Mouse (Mus musculus): ENCODE results near the gene Alkbh7. TPM values are rescaled to one million over a fixed set of nuclear protein-coding genes. Genes with fewer than 3 reads are reported as not detected.

Gene Alkbh7
- total RNA-seq (2017), result 13.2 and 18.7 TPM in 2 replicates

GRCm38 (mm10) chr17:56997029-56997667, at the start of gene Alkbh7:
TSS of gene Alkbh7 (plus strand) at chr17:56997339.
- peak; percentile 98 to 99 for ATAC-seq (replicated peaks in 1 of 2; ENCODE audit: insufficient read depth in 1 of 2, low FRiP score in 2 of 2, low TSS enrichment in 1 of 2, low read depth in 1 of 2, poor library complexity in 2 of 2, severe bottlenecking in 2 of 2)

GRCm38 (mm10) chr17:56950915-56951314, 46.2 kb upstream of the Alkbh7 start:
- ATAC-seq (replicated peaks in 1 of 2; ENCODE audit: insufficient read depth in 1 of 2, low FRiP score in 2 of 2, low TSS enrichment in 1 of 2, low read depth in 1 of 2, poor library complexity in 2 of 2, severe bottlenecking in 2 of 2), result no peak; a peak in 1 of 4 replicates

- ATAC-seq (replicated peaks in 1 of 2; ENCODE audit: insufficient read depth in 1 of 2, low FRiP score in 2 of 2, low TSS enrichment in 1 of 2, low read depth in 1 of 2, poor library complexity in 2 of 2, severe bottlenecking in 2 of 2), result no peak
Measured at GRCm38 (mm10) chr17:56952639-56953038, 44.5 kb upstream of the Alkbh7 start.

DNA sequence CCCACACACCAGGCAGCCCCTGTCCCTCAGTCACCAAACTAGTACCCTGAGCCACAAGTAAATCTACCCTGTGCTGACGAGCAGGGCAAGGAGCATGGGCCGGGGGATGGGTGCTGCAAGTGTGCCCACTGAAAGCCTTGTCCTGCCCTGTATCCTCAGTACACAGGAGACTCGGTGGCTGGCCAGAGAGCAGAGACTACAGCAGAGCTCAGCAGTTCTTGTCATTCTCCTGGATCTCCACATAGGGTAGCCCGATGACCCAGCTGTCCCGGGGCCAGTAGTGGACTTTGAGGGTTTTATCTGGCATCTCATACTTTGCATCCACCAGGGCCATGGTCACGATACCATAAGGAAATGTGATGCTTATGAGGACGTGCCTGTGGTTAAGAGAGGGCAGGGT, 42.3 kb upstream of the Alkbh7 start:
- ATAC-seq (replicated peaks in 1 of 2; ENCODE audit: insufficient read depth in 1 of 2, low FRiP score in 2 of 2, low TSS enrichment in 1 of 2, low read depth in 1 of 2, poor library complexity in 2 of 2, severe bottlenecking in 2 of 2), result no peak

DNA sequence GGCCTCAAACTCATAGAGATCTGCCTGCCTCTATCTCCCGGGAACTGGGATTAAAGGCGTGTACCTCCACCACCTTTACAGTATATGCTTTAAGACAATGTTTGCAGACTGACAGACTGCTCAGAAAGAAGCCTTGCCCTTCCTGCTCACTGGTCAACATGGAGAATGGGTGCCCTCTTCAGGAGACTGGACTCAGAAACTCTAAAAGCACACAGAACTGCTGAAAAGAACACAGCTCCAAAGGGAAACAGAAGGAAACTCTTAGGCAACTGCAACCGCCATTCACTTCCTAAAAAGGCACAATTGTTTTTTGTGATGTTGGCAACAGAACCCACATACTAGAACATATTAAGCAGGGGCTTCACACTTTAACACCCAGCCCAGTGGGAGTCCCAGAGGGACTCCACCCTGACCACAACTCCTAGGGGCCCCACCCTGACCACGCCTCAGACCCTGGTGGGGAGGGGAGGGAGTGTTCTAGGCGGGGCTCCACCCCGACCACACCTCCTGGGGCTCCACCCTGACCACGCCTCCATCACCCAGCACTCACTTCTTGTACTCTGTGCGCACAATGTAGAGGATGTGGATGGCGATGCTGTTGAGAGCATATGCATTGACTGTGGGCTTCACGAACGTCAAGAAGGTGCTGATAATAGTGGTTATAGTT, 39.2 kb upstream of the Alkbh7 start:
- ATAC-seq (replicated peaks in 1 of 2; ENCODE audit: insufficient read depth in 1 of 2, low FRiP score in 2 of 2, low TSS enrichment in 1 of 2, low read depth in 1 of 2, poor library complexity in 2 of 2, severe bottlenecking in 2 of 2), result peak; percentile 92 to 94

GRCm38 (mm10) chr17:56958667-56959066, 38.5 kb upstream of the Alkbh7 start:
- no peak for ATAC-seq (replicated peaks in 1 of 2; ENCODE audit: insufficient read depth in 1 of 2, low FRiP score in 2 of 2, low TSS enrichment in 1 of 2, low read depth in 1 of 2, poor library complexity in 2 of 2, severe bottlenecking in 2 of 2)

DNA sequence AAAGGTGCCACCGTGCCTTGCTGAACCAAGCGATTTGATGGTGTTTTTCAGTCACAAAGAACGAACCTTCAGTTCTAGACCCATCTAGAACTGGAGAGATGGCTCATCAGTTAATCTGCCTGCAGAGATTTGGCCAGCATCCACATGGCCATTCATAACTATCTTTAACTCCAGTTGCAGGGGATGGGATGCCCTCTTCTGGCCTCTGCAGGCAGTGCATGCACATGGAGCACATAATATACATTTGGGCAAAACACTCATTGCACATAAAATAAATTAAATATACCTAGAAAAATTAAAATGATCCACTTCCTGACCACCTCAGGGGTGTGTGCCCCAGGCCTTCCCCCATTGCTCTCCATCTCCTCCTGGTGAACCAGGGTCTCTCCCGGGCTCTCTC, 35.3 kb upstream of the Alkbh7 start:
- no peak for ATAC-seq (replicated peaks in 1 of 2; ENCODE audit: insufficient read depth in 1 of 2, low FRiP score in 2 of 2, low TSS enrichment in 1 of 2, low read depth in 1 of 2, poor library complexity in 2 of 2, severe bottlenecking in 2 of 2)

GRCm38 (mm10) chr17:56962642-56963405, 34.3 kb upstream of the Alkbh7 start:
- no peak for ATAC-seq (replicated peaks in 1 of 2; ENCODE audit: insufficient read depth in 1 of 2, low FRiP score in 2 of 2, low TSS enrichment in 1 of 2, low read depth in 1 of 2, poor library complexity in 2 of 2, severe bottlenecking in 2 of 2)

GRCm38 (mm10) chr17:56963646-56964045, 33.5 kb upstream of the Alkbh7 start:
- no peak for ATAC-seq (replicated peaks in 1 of 2; ENCODE audit: insufficient read depth in 1 of 2, low FRiP score in 2 of 2, low TSS enrichment in 1 of 2, low read depth in 1 of 2, poor library complexity in 2 of 2, severe bottlenecking in 2 of 2)

DNA sequence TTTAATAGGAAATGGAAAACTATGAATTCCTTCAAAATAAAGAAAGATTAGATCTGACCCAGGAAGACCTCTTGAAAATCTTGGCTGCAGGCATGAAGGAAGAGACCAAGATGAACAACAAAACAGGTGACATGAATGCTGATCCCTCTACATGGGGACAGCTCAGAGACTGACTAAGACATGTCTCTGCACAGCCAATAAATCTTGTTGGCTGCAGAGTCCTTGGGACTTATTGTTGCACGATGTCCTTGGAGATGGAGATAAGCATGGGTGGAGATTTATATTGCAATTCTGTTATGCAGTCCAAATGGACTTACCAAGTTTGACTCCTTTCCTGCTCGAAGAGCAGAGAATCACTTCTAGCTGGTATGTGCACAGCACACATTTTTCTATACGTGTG, 27.8 kb upstream of the Alkbh7 start:
- no peak for ATAC-seq (replicated peaks in 1 of 2; ENCODE audit: insufficient read depth in 1 of 2, low FRiP score in 2 of 2, low TSS enrichment in 1 of 2, low read depth in 1 of 2, poor library complexity in 2 of 2, severe bottlenecking in 2 of 2)

GRCm38 (mm10) chr17:56970081-56970480, 27.1 kb upstream of the Alkbh7 start:
- ATAC-seq (replicated peaks in 1 of 2; ENCODE audit: insufficient read depth in 1 of 2, low FRiP score in 2 of 2, low TSS enrichment in 1 of 2, low read depth in 1 of 2, poor library complexity in 2 of 2, severe bottlenecking in 2 of 2), result no peak

GRCm38 (mm10) chr17:56973956-56974707, 23.0 kb upstream of the Alkbh7 start:
- ATAC-seq (replicated peaks in 1 of 2; ENCODE audit: insufficient read depth in 1 of 2, low FRiP score in 2 of 2, low TSS enrichment in 1 of 2, low read depth in 1 of 2, poor library complexity in 2 of 2, severe bottlenecking in 2 of 2), result no peak

DNA sequence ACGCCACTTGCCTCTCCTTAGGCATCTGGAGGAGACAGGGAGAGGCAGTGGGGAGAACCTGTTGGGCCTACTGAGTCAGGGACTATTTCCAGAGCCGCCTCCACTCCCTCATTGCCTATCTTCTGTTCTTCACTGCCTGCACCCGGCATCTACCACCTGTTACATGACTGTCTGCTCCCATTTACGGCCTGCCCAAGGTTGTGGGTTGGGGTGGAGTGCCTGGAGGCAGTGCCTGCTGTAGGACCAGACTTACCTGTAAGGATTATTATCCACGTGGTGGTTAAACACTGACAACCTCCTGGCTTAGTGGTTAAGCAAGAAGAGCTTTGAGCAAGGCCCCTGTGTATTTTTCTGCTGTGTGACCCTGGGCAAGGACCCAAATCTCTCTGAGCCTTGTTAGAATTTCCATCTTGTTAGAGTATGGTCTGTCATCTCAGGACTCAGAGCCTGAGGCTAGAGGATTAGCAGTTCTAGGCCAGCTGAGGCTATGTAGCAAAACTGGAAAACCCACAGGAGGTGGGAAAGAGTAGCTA, 22.4 kb upstream of the Alkbh7 start:
- no peak for ATAC-seq (replicated peaks in 1 of 2; ENCODE audit: insufficient read depth in 1 of 2, low FRiP score in 2 of 2, low TSS enrichment in 1 of 2, low read depth in 1 of 2, poor library complexity in 2 of 2, severe bottlenecking in 2 of 2)

- no peak for ATAC-seq (replicated peaks in 1 of 2; ENCODE audit: insufficient read depth in 1 of 2, low FRiP score in 2 of 2, low TSS enrichment in 1 of 2, low read depth in 1 of 2, poor library complexity in 2 of 2, severe bottlenecking in 2 of 2)
Measured at GRCm38 (mm10) chr17:56975391-56975790, 21.7 kb upstream of the Alkbh7 start.

DNA sequence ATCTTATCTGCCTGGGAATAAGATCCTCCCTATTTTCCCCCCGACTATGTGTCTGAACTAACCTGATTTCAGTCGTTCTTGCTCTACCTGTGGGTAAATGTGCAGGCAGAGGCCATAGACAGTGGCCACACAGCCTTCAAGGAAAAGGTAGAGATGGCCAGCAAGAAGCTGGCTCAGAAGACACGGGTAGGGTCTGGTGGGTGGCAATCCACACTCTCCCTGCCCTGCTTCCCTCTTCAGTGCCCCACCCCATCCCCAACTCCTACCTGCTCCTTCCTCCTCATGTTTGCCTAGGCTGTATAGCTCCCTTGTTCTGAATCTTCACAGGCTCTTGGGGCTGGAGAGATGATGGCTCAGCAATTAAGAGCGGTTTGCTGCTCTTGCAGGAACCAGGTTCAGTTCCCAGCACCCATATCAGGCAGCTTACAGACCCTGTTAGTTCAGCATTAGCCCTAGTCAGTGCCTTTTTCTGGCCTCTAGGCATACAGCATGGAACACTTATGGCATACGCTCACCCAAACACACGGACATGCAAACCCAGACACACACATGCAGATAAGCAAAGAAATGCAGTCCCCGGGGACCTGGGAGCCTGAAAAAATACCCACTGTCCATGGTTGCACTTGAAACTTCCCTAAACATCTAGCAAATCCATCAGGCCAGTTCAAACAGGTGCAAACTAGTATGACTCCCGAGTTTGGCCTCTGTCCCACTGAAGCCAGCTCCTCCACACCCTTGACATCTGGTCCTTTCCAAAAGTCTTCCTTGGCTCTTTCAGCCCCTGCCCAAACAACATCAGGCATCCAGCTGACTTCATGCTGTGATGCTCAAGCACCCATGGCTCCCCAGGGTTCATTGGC, 20.4 kb upstream of the Alkbh7 start:
- ATAC-seq (replicated peaks in 1 of 2; ENCODE audit: insufficient read depth in 1 of 2, low FRiP score in 2 of 2, low TSS enrichment in 1 of 2, low read depth in 1 of 2, poor library complexity in 2 of 2, severe bottlenecking in 2 of 2), result no peak

- no peak for ATAC-seq (replicated peaks in 1 of 2; ENCODE audit: insufficient read depth in 1 of 2, low FRiP score in 2 of 2, low TSS enrichment in 1 of 2, low read depth in 1 of 2, poor library complexity in 2 of 2, severe bottlenecking in 2 of 2)
Measured at GRCm38 (mm10) chr17:56979524-56979923, 17.6 kb upstream of the Alkbh7 start.

DNA sequence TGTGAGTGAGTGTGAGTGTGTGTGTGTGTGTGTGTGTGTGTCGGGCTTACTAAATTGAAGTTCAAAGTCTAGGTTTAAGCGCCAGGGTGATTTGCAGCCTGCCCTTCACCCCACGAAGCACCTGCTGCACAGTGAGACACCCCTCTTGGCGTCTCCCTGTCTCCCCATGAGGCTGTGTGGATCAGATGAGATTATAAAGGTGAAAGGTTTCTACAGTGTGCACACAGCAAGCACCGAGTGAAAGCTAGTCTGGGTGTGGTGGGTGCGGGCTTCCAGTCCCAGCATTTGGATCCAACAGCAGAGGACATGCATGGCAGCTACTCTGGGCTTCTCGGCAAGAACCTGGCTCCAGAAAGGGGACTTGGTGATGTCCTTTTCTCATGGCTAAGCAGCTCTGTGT, 16.1 kb upstream of the Alkbh7 start:
- ATAC-seq (replicated peaks in 1 of 2; ENCODE audit: insufficient read depth in 1 of 2, low FRiP score in 2 of 2, low TSS enrichment in 1 of 2, low read depth in 1 of 2, poor library complexity in 2 of 2, severe bottlenecking in 2 of 2), result no peak

Measured in hematopoietic stem cell, adult 5-6 weeks (primary cell).